Comparison of ENCODE assay signal across 15 mouse cellular contexts in genomic region chr17:66943539-66943938, GRCm38 (mm10).
A peak's percentile ranks its signal among the peaks of the same experiment; 100 is the strongest.
DNase-seq lines count a peak whose midpoint lies in the region; ATAC-seq and TF ChIP-seq lines count a peak whose summit lies in the region.
"Had no signal": no experiment of that assay in that cellular context is flagged by ENCODE, and none has a peak within 500 bp of the region (broad histone marks: within the 10 kb centered on the region; RNA-seq: fewer than 3 reads in every experiment).

No protein-coding gene starts in this region.

- ATAC-seq in limb, embryonic 15.5 days (ENCODE audit: insufficient number of reproducible peaks, low FRiP score, low TSS enrichment, low read depth): no peak
- ATAC-seq: liver, embryonic 12.5 days had no signal

- DNase-seq in limb, embryonic 10.5 days (ENCODE audit: low spot score): no peak
- peak; percentile 7 to 17 for DNase-seq in frontal cortex, postnatal 10 days (ENCODE audit: low spot score in 2 of 2)
- peak; percentile 23 to 80 for DNase-seq in left cerebral cortex, postnatal 25 days (ENCODE audit: low spot score in 2 of 2)
- DNase-seq in right cerebral cortex, postnatal 4 days: peak; percentile 10
- no peak for DNase-seq in cerebellum, adult 18-20 months
- no peak for DNase-seq in c-Kit-positive CD71-positive TER-119-positive erythroid progenitor cells, embryonic 14.5 days (ENCODE audit: low spot score)
- no peak for DNase-seq in gastrocnemius, adult 2 months
- DNase-seq: cerebellum, adult 11-12 months; kidney, adult 9 months; kidney, postnatal 36 days had no signal

- no peak for TF ChIP-seq CTCF in gastrocnemius, adult 2 months (IDR thresholded peaks at IDR 0.05)

- H3K4me2 ChIP-seq in limb, embryonic 15.5 days: no peak overlapping the region
- H3K4me2 ChIP-seq: liver, embryonic 12.5 days; lung, embryonic 15.5 days; midbrain, embryonic 12.5 days had no signal

- no peaks in the 10 kb centered on the region for H3K27me3 ChIP-seq in limb, embryonic 15.5 days
- no peaks in the 10 kb centered on the region for H3K27me3 ChIP-seq in limb, embryonic 10.5 days (ENCODE audit: low read depth, poor library complexity, severe bottlenecking)
- H3K27me3 ChIP-seq: liver, embryonic 12.5 days; lung, embryonic 15.5 days; midbrain, embryonic 12.5 days had no signal

- H3K36me3 ChIP-seq in limb, embryonic 15.5 days: peaks cover 4% of the 10 kb centered on the region; the same call in 1 of the 2 replicates
- H3K36me3 ChIP-seq in limb, embryonic 10.5 days: no peaks in the 10 kb centered on the region
- H3K36me3 ChIP-seq: G1E; liver, embryonic 12.5 days; lung, embryonic 15.5 days; midbrain, embryonic 12.5 days had no signal

- peak overlapping the region; percentile 40 for H3K27ac ChIP-seq in limb, embryonic 15.5 days
- no peak overlapping the region for H3K27ac ChIP-seq in limb, embryonic 10.5 days
- no peak overlapping the region for H3K27ac ChIP-seq in gastrocnemius, adult 2 months
- H3K27ac ChIP-seq: liver, embryonic 12.5 days; lung, embryonic 15.5 days; midbrain, embryonic 12.5 days had no signal

- H3K9me3 ChIP-seq in limb, embryonic 15.5 days: no peaks in the 10 kb centered on the region
- no peaks in the 10 kb centered on the region for H3K9me3 ChIP-seq in limb, embryonic 10.5 days (replicated peaks)
- H3K9me3 ChIP-seq: liver, embryonic 12.5 days; lung, embryonic 15.5 days; midbrain, embryonic 12.5 days had no signal

- intact Hi-C loops in left cerebral cortex, postnatal 25 days (cut with DNase I): loop anchor here (1.0 to 2.0 kb wide), 2 partner anchors 30 to 69 kb away; no protein-coding TSS in a partner anchor
- intact Hi-C loops in gastrocnemius, adult 2 months (cut with DNase I): no loop called here

- no peak overlapping the region for H3K4me3 ChIP-seq in limb, embryonic 15.5 days
- no peak overlapping the region for H3K4me3 ChIP-seq in limb, embryonic 10.5 days
- H3K4me3 ChIP-seq in gastrocnemius, adult 2 months: no peak overlapping the region
- H3K4me3 ChIP-seq: liver, embryonic 12.5 days; lung, embryonic 15.5 days; midbrain, embryonic 12.5 days had no signal

- no peaks in the 10 kb centered on the region for H3K4me1 ChIP-seq in limb, embryonic 15.5 days
- no peaks in the 10 kb centered on the region for H3K4me1 ChIP-seq in limb, embryonic 10.5 days
- H3K4me1 ChIP-seq: liver, embryonic 12.5 days; lung, embryonic 15.5 days; midbrain, embryonic 12.5 days had no signal

- no peak overlapping the region for H3K9ac ChIP-seq in limb, embryonic 15.5 days
- H3K9ac ChIP-seq: liver, embryonic 12.5 days; lung, embryonic 15.5 days; midbrain, embryonic 12.5 days had no signal

- 70% methylated on average over 9 of the region's 9 CpGs for WGBS in limb, embryonic 15.5 days
- 94% methylated on average over 9 of the region's 9 CpGs for WGBS in limb, embryonic 10.5 days

Comparison
In these comparisons a context has a peak if more than half of its experiments do, and no peak if none do; other contexts are left out.
1. DNase-seq: peak in frontal cortex, postnatal 10 days (2 of 2), left cerebral cortex, postnatal 25 days (2 of 2) and right cerebral cortex, postnatal 4 days (single experiment); none in limb, embryonic 10.5 days (single experiment), cerebellum, adult 18-20 months (0 of 2), c-Kit-positive CD71-positive TER-119-positive erythroid progenitor cells, embryonic 14.5 days (single experiment) and gastrocnemius, adult 2 months (single experiment).